Mouse (Mus musculus): ENCODE measurements around the gene Otor. TPM values are rescaled to one million over a fixed set of nuclear protein-coding genes. Genes with fewer than 3 reads are reported as not detected.

Gene Otor
- polyA plus RNA-seq (2015; fragmentation: Nextera tagmentation; extraction: Ambion mirVana), result 6.1 and 24.0 TPM in 2 replicates

GRCm38 (mm10) chr2:143078198-143078851 lies at the start of gene Otor:
Otor (plus strand) TSS chr2:143078473.
- no peaks in the 10 kb centered on the region for H3K27me3 ChIP-seq
- peak within 1 kb of the TSS; percentile 40; the same call in 1 of the 2 replicates for H3K27ac ChIP-seq (replicated peaks)
- no peak within 1 kb of the TSS for H3K4me3 ChIP-seq (replicated peaks)
- H3K36me3 ChIP-seq, result no peaks in the 10 kb centered on the region
- no peaks in the 10 kb centered on the region for H3K9me3 ChIP-seq (replicated peaks)
- no peak within 1 kb of the TSS for H3K9ac ChIP-seq
- H3K4me2 ChIP-seq (replicated peaks), result no peak within 1 kb of the TSS
- WGBS, result 25% methylated on average over 8 of the region's 8 CpGs
- H3K4me1 ChIP-seq, result peaks cover 12% of the 10 kb centered on the region; the same call in 1 of the 2 replicates
- ATAC-seq (ENCODE audit: insufficient number of reproducible peaks, low FRiP score, low TSS enrichment, low read depth), result no peak

- H3K4me3 ChIP-seq (replicated peaks), result no peak overlapping the region
- 91% methylated on average over 1 of the region's 1 CpGs for WGBS
- no peaks in the 10 kb centered on the region for H3K36me3 ChIP-seq
- H3K4me2 ChIP-seq (replicated peaks), result no peak overlapping the region
- no peak for ATAC-seq (ENCODE audit: insufficient number of reproducible peaks, low FRiP score, low TSS enrichment, low read depth)
- no peak overlapping the region for H3K27ac ChIP-seq (replicated peaks)
- no peak overlapping the region for H3K9ac ChIP-seq
- no peaks in the 10 kb centered on the region for H3K9me3 ChIP-seq (replicated peaks)
- H3K27me3 ChIP-seq, result no peaks in the 10 kb centered on the region
- H3K4me1 ChIP-seq, result no peaks in the 10 kb centered on the region
Measured at GRCm38 (mm10) chr2:143031283-143031682, 47.0 kb upstream of the Otor start.

- no peaks in the 10 kb centered on the region for H3K4me1 ChIP-seq
- ATAC-seq (ENCODE audit: insufficient number of reproducible peaks, low FRiP score, low TSS enrichment, low read depth), result no peak
- WGBS, result 74% methylated on average over 10 of the region's 10 CpGs
Measured at GRCm38 (mm10) chr2:143032378-143033255, 45.7 kb upstream of the Otor start.

GRCm38 (mm10) chr2:143034350-143035085 lies 43.8 kb upstream of the Otor start:
- H3K4me3 ChIP-seq (replicated peaks), result no peak overlapping the region
- H3K4me2 ChIP-seq (replicated peaks), result no peak overlapping the region
- H3K9me3 ChIP-seq (replicated peaks), result no peaks in the 10 kb centered on the region
- no peaks in the 10 kb centered on the region for H3K27me3 ChIP-seq
- no peak for ATAC-seq (ENCODE audit: insufficient number of reproducible peaks, low FRiP score, low TSS enrichment, low read depth)
- H3K27ac ChIP-seq (replicated peaks), result no peak overlapping the region
- 55% methylated on average over 7 of the region's 7 CpGs for whole genome bisulfite sequencing
- H3K4me1 ChIP-seq, result no peaks in the 10 kb centered on the region
- no peak overlapping the region for H3K9ac ChIP-seq
- H3K36me3 ChIP-seq, result no peaks in the 10 kb centered on the region

More at GRCm38 (mm10) chr2:143032378-143033255, 45.7 kb upstream of the Otor start:
- no peaks in the 10 kb centered on the region for H3K36me3 ChIP-seq
- H3K4me3 ChIP-seq (replicated peaks), result no peak overlapping the region
- no peaks in the 10 kb centered on the region for H3K27me3 ChIP-seq
- no peak overlapping the region for H3K9ac ChIP-seq
- no peak overlapping the region for H3K4me2 ChIP-seq (replicated peaks)
- no peak overlapping the region for H3K27ac ChIP-seq (replicated peaks)
- H3K9me3 ChIP-seq (replicated peaks), result no peaks in the 10 kb centered on the region

- no peaks in the 10 kb centered on the region for H3K9me3 ChIP-seq (replicated peaks)
- H3K27me3 ChIP-seq, result no peaks in the 10 kb centered on the region
- H3K36me3 ChIP-seq, result no peaks in the 10 kb centered on the region
- no peak overlapping the region for H3K27ac ChIP-seq (replicated peaks)
- no peak overlapping the region for H3K4me2 ChIP-seq (replicated peaks)
- H3K4me1 ChIP-seq, result no peaks in the 10 kb centered on the region
- H3K4me3 ChIP-seq (replicated peaks), result no peak overlapping the region
- H3K9ac ChIP-seq, result no peak overlapping the region
- ATAC-seq (ENCODE audit: insufficient number of reproducible peaks, low FRiP score, low TSS enrichment, low read depth), result no peak
- 74% methylated on average over 10 of the region's 10 CpGs for WGBS
Measured at GRCm38 (mm10) chr2:143035086-143035593, 43.1 kb upstream of the Otor start.

GRCm38 (mm10) chr2:143041596-143041995 lies 36.7 kb upstream of the Otor start:
- Histone ChIP-seq H3K27ac (replicated peaks) (no peak overlapping the region), H3K4me1 (no peaks in the 10 kb centered on the region), H3K4me3 (replicated peaks) (no peak overlapping the region), H3K9ac (no peak overlapping the region), H3K4me2 (replicated peaks) (no peak overlapping the region), H3K27me3 (no peaks in the 10 kb centered on the region), H3K36me3 (no peaks in the 10 kb centered on the region), H3K9me3 (replicated peaks) (no peaks in the 10 kb centered on the region)
- no peak for ATAC-seq (ENCODE audit: insufficient number of reproducible peaks, low FRiP score, low TSS enrichment, low read depth)
- WGBS, result 86% methylated on average over 1 of the region's 1 CpGs

- Histone ChIP-seq H3K27me3 (peaks cover 4% of the 10 kb centered on the region; the same call in 1 of the 2 replicates), H3K27ac (replicated peaks) (no peak overlapping the region), H3K4me1 (no peaks in the 10 kb centered on the region), H3K4me3 (replicated peaks) (no peak overlapping the region), H3K36me3 (no peaks in the 10 kb centered on the region), H3K9me3 (replicated peaks) (no peaks in the 10 kb centered on the region), H3K9ac (no peak overlapping the region), H3K4me2 (replicated peaks) (no peak overlapping the region)
- no peak for ATAC-seq (ENCODE audit: insufficient number of reproducible peaks, low FRiP score, low TSS enrichment, low read depth)
Measured at GRCm38 (mm10) chr2:143055251-143055650, 23.0 kb upstream of the Otor start.

GRCm38 (mm10) chr2:143056736-143057135 lies 21.5 kb upstream of the Otor start:
- Histone ChIP-seq H3K4me3 (replicated peaks) (no peak overlapping the region), H3K4me1 (no peaks in the 10 kb centered on the region), H3K9ac (no peak overlapping the region), H3K27ac (replicated peaks) (no peak overlapping the region), H3K9me3 (replicated peaks) (no peaks in the 10 kb centered on the region), H3K4me2 (replicated peaks) (no peak overlapping the region), H3K36me3 (no peaks in the 10 kb centered on the region), H3K27me3 (peaks cover 4% of the 10 kb centered on the region; the same call in 1 of the 2 replicates)
- ATAC-seq (ENCODE audit: insufficient number of reproducible peaks, low FRiP score, low TSS enrichment, low read depth), result no peak
- 70% methylated on average over 5 of the region's 5 CpGs for WGBS

GRCm38 (mm10) chr2:143062432-143062811 lies 15.9 kb upstream of the Otor start:
- Histone ChIP-seq H3K9me3 (replicated peaks) (no peaks in the 10 kb centered on the region), H3K27ac (replicated peaks) (no peak overlapping the region), H3K4me3 (replicated peaks) (peak overlapping the region; percentile 83), H3K9ac (no peak overlapping the region), H3K4me2 (replicated peaks) (peak overlapping the region; percentile 65), H3K27me3 (peaks cover under 1% of the 10 kb centered on the region; the same call in 1 of the 2 replicates), H3K36me3 (peaks cover 14% of the 10 kb centered on the region; the same call in 1 of the 2 replicates), H3K4me1 (peaks cover 3% of the 10 kb centered on the region)
- WGBS, result 48% methylated on average over 6 of the region's 6 CpGs
- no peak for ATAC-seq (ENCODE audit: insufficient number of reproducible peaks, low FRiP score, low TSS enrichment, low read depth)

- peak within 1 kb of the TSS; percentile 65 for H3K4me2 ChIP-seq (replicated peaks)
- peaks cover 3% of the 10 kb centered on the region for H3K4me1 ChIP-seq
- no peak within 1 kb of the TSS for H3K27ac ChIP-seq (replicated peaks)
- peaks cover 17% of the 10 kb centered on the region for H3K36me3 ChIP-seq
- no peaks in the 10 kb centered on the region for H3K9me3 ChIP-seq (replicated peaks)
- peak within 1 kb of the TSS; percentile 74 for H3K9ac ChIP-seq
- H3K4me3 ChIP-seq (replicated peaks), result peak within 1 kb of the TSS; percentile 83
- WGBS, result under 1% methylated on average over 55 of the region's 55 CpGs
- no peaks in the 10 kb centered on the region for H3K27me3 ChIP-seq
- peak; percentile 88 for ATAC-seq (ENCODE audit: insufficient number of reproducible peaks, low FRiP score, low TSS enrichment, low read depth)
Measured at GRCm38 (mm10) chr2:143062812-143063792, 15.2 kb upstream of the Otor start, which contains the start of gene Snrpb2. Snrpb2 (plus strand) TSS chr2:143063039.
